Mouse (Mus musculus): ENCODE measurements around the gene Hs1bp3.
A peak's percentile ranks its signal among the peaks of the same experiment; 100 is the strongest.

The Hs1bp3 gene

DNA sequence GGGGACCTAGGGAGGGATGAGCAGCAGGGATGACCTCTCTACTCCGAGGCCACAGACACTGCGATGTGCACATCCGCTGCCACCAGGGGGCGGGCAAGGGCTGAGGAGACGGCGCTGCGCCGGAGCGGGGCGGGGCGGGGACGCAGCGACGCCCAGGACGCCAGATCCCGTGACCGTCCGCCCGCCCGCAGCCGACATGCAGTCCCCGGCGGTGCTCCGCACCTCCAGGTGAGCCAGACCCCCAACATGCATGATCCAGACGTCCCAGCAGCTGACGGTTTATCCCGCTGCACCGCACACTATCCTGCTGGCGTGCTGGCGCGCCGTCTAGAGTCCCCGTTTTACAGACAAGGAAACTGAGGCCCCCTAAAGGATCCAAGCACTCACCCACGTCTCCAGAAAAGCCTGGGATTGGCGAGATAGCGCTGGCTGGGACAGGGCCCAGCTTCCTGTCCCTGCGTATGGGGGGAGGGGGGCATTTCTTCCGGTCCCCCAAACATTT, at the start of gene Hs1bp3:
Hs1bp3 (plus strand) TSS at position 163 of the 502 bp plus-strand sequence.
- peak; percentile 71 for DNase-seq (ENCODE audit: low read depth, low spot score)

DNA sequence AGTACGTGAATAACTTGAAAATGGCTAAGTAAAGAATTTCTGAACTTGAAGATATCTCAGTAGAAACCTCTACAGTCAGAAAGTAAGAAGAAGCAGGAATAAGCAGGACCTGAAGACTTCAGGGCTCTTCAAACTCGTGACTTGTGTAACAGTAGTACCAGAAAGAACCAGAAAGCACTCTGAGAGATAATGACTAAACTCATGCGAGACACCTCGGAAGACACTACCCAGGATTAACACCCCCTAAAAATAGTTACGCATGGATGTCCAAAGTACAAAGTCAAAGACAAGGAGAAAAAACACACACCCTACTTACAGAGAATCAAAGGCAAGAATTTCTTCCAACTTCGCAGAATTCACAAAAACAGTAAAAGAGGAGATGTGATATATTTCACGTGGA, 46.9 kb upstream of the Hs1bp3 start:
- no peak for DNase-seq (ENCODE audit: low read depth, low spot score)

DNA sequence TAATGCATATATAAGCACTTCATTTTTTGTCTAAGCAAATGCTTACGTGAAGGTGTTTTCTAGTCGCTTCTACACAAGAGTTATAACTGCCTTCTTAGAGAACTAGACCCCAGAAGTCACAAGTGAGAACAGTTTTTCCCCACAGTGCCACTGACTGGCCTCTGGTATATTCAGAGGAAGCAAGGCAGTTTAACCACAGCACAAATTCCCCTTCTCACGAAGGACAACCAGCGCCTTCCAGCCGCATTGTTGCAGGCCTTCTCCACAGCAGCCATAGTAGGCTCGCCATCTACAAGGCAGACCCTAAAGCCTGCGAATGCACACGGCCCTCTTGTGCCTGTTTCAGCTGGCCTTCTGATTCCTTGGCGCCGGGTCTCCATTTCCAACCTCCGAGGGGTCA, 43.6 kb upstream of the Hs1bp3 start:
- no peak for DNase-seq (ENCODE audit: low read depth, low spot score)

DNA sequence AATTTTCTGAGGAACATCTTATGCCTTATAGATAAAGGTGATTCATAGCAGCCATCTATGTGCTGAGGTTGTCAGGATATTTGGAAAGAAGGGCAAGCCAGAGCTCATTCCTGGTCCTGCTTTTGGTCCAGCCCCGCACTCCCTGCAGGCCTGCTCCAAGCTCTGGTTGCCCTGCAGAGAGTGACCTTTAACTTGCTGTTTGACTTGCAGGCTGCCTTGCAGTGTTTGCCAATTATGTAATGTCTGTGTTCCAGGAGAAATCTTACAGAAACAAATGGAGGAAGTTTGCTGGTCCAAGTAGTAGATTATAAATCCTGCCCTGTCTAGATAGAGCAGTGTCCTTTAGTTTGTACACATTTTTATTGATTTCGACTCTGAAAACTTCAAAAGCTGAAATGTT, 41.8 kb upstream of the Hs1bp3 start:
- no peak for DNase-seq (ENCODE audit: low read depth, low spot score)

DNA sequence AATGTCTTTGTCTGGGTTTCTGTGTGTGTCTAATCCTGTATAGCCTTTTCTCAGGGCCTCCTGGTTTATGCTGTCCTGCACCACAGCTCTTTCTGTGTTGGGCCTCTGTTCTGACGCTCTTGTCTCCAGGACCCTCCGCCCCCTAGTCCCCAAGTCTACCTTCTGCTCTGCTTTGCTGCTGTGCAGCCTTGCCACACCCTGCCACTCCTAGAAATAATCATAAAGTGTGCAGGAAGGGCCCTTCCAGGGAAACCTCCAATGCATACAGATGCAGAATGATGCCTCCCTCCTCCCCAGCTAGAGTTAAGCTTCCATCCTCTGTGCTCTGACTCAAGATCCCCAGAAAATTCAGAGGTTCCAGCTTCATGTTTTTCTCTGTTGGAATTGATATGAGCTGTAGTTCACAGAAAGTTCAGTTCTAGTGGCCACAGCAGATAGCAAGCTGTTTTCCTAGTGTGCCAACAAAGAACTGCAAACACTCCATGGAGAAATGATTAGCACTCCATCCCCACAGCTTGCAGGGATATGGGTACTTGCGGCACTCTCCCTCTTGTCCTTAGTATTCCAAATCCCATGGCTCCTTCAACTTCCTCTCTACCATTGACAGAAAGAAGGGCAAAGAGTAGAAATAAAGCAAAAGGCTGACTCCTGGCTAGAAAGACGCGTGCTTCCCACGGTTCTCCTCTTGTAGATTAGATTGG, 39.6 kb upstream of the Hs1bp3 start:
- no peak for DNase-seq (ENCODE audit: low read depth, low spot score)

DNA sequence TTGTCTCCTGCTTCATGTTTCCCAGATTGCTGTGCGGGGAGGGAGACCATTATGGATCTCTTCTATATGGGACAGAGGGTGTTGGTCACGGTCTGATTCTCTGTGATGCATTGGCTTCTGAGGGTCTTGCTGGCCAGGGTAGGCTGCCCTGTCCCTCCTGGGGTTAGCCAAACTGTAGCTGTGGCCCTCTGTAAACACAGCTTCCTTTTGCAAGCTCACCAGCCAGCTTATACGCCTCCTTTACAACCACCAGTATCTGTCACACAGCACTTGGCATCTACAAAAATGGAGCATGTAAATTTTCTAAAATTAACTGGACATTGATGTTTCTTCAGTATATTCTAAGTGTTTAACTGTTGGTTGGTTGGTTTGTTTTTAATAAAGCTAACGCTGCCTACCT, 37.8 kb upstream of the Hs1bp3 start:
- no peak for DNase-seq (ENCODE audit: low read depth, low spot score)

DNA sequence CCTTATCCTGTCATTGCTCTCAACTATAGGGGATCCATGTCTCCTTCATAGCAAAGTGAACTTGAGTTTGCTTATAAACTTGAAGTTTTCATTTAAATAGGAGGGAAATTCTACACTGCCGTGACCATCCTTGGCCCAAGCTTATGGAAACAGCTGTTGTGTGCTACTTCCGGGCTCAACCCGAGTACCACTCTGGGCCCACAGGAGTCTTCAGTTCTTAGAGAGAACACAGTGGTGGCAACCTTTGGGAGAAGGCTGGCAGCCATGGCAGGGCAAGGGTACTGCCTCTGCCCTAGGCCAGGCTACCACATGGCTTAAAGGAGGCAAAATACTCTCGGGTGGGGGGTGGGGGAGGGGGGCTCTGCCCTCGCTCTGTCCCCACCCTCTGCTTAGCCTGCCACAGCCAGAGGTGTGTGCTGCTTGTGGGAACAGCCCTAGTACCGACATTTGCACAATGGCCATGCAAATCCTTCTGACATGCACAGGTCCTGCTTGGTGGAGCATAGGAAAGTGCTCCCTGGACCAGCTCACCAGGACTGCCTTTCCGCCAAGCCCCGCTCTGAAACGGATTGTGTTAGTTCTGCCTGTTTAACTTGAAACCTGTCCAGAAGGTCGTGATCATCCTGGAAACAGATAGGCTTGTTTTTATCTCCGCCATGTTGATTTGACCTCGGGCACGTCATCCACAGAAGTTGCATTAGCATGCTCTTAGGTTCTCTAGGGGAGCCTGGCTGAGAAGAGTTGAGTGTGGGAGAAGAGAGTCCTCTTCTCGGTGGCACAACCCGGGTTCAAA, 31.8 kb upstream of the Hs1bp3 start:
- DNase-seq (ENCODE audit: low read depth, low spot score): no peak

DNA sequence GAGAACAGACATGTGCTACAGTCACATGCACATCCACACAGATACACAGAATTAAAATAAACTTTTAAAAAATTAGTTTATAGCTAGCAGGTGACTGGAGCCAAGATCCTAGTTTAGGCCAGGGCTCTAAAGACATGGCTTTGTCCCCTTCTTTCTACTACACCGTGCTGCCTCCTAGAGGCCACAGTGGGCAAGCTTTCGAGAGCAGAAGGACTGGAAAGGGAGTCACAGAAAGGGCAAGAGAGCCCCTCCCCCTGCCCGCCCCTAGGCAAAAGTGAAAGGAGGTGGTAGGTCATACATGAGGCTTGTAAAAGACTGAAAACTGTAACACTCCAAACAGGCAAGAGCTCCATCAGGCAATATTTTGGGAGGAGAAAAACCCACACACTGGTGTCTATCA, 25.3 kb upstream of the Hs1bp3 start:
- no peak for DNase-seq (ENCODE audit: low read depth, low spot score)

DNA sequence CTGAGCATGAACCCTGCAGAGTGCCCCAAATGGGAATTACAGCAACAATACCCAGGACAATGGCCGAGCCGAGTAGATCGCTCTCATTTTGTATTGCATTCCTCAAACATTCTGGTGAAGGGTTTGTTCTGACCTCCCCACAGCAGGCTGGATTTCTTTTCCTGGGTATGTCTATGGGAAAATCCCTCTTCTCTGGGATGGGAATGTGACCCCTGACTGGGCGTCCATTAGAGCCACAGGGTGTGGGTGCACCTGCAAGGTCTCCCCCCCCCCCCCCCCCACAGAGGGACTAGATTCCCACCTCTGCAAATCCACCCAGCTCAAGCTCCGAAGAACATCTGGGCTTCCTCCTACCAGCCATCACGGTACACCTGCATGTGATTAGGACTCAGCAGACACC, 24.1 kb upstream of the Hs1bp3 start:
- DNase-seq (ENCODE audit: low read depth, low spot score): no peak

DNA sequence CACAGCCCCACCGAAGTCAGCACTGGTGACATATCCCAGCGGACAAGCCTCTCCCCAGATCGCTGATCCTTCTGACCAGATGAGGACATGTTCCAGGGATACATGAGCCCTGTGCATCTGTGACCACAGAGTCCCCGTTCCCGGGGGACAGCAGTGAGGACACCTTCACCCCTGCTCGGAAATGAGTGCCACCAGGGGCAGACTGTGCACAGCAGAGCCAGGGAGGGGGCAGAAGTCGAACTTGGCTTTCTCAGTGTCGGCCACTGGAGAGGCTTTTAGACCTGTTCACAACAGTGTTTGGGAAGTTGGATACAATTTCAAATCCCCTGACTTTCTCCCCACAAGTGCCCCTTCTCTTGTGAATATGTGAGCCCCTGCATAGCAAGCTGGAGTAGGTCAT, 23.7 kb upstream of the Hs1bp3 start:
- DNase-seq (ENCODE audit: low read depth, low spot score): no peak

DNA sequence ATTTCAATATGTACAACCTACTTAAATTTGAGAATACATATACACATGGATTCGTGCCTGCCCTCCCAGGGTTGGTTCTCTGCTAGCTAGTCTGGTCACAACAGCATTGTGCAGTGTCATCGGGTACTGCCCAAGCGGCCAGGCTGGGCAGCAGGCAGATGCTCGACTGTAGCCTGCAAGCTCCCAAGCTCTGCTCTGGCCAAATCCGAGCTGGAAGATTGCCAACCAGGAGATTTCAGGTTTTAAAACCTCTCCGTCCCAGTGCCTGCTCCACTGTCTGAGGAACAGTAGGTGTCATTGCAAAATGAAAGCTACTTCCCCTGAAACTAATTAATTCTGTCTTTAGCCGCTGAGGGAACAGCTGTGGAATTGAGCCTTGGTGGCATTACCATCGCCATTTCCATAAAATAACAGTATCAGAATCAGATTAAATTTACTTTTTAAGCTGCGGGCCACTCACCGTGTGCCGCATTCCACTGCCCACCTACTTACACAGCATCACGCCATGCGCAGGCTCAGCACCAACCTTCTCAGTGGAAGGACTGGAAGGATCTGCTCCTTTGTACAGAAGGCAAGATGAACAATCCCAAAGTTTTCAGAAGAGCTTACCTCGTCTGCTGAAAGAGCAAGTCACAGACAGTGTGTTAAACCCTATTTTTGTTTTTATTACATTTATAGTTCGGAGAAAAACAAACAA, 21.9 kb upstream of the Hs1bp3 start:
- no peak for DNase-seq (ENCODE audit: low read depth, low spot score)

DNA sequence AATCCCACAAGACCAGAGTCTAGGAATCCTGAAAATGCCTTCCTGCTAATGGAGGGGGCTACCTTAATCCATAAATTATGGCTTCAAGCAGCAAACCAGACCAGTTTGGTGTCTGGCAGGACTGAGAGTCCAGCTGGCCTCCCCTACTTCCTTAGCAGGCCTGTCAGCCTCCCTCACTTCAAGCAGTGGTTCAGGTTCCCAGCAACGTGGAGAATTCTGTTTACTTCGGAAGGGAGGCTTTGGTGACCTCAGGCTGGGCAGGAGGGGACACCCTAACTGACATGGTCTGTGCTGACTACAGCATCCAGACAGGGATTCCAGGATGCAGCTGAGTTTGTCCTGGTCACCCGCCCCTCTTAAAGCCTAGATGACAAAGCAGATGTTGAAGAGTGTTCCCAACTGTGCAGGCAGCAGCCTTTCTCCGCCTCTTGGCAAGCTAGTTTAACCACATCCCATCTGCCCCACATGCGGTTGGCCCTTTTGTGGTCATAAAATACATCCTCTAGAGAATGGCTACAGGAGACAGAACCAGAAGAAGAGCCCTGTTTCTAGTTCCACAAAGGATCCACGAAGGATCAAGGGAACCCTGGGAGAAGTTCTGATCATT, 17.8 kb upstream of the Hs1bp3 start:
- no peak for DNase-seq (ENCODE audit: low read depth, low spot score)

DNA sequence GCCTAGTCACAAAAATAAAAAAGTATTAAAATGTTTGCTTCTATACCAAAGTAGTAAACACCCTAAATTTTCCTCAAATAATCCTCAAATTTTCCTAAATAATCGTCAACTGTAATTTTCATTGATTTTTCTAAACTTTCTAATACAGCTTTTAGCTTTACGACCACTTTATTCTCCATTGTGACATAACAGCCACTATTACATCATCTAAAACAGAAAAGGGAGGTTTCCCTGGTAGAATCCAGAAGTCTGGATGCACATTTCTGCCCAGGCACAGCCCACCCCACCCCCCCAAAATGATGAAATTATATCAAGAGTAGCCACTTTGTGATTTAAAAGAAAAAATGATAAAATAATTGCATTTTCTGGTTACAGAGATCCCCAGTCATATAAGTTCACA, 17.1 kb upstream of the Hs1bp3 start:
- DNase-seq (ENCODE audit: low read depth, low spot score): no peak

DNA sequence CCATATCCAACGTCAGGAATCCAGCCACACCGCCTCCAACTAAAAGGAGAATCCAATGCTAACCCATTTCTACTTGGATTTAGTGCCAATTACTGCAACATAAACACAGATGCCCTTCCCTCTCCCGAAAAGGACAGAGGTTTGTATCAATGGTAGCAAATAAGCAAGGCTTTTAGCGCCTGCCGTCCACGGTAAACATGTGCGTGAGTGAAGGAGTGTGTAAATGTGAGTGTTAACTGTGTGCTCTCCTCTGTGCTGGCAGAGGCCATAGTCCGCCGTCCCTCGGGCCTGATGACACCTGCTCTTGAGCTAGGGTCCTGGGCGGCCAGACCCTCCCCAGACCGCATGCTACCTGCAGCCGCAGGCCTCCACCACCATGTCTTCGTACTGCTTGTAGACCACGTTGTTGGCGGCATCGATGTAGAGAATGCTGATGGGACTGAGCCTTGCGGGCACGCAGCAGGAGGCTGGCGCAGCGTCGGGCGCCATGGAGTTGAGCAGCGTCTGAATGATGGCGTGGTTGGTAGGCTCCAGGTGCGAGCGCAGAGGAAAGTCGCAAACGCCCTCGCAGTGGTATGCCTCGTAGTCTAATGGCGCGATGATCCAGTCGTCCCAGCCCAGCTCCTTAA, 15.5 kb upstream of the Hs1bp3 start:
- DNase-seq (ENCODE audit: low read depth, low spot score): no peak

DNA sequence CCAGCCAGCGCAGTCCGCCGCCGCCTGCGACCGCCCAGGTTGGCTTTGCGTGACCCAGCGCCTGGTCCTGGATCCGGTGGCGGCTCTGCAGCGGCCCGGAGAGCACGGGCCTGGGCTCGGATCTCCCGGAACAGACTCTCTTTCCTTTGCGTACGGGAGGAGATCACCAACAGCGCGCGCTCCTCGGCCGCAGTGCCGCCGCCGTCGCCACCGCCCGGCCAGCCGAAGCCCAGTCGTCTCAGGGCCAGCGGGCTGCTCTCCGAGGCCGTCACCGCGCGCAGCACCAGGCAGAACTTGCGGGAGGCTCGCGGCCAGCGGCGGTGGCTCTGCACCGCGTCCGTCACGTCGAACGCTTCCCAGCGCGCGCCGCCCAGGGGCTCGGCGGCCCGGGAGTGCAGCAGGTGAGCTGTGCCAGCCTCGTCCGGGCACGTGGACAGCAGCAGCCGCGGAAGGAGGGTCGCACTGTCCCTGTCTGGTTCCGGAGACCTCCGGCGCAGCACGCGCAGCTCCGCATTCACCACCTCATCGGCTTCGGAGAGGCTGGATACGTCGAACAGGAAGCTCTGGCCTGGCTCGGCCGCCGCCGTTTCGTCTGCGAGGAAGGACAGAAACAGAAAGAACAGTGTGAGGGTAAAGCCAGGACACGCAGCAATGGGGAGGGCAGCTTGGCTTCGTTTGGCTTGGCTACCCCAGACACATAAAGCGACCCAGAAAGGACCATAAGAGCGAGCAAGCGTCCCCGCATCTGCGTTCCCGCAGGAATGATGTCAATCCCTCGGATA, 14.7 kb upstream of the Hs1bp3 start:
- no peak for DNase-seq (ENCODE audit: low read depth, low spot score)

DNA sequence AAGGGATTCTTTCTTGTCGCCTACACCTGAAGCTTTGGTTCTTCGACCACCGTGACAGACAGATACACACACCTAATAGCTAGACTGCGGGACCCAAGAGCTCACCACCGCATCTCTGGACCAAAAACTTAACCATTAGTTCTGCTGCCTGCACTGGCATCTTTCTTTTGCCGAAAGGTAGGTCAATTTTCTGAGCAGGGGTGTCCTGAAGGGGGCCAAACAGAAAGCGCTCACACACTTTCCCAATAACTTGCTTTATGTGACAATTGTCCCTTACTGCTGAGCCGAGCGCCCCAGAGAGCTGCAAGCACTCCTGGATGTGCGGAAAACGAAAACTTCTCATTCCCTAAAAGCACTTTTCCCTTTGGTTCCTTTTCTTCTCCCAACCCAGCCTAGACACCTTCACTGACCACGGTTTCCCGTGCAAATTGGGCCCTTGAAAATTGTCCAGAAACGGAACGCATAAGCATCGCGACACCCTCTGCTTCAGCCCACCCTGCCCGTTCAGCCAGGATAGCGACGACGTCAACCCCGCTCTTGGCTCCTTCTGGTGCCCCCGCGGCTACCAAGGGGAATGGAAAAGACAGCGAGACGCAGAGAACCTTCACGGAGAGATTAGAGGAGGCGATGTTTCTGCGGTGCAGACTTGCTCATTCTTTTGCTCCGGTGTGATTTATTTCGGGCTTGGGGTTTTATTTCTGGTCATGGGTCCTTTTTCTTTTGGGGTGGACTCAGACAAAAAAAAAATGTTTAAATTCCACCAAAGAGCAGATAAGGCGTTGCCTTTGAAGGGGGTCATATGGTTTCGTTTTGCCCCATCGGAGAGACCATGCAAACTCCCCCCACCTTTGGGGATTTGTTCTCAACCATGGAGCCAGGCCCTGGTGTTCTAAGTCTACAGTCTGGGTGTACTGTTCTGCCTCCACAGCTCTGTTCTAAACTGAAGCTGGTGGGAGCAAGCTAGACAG, 13.8 kb upstream of the Hs1bp3 start:
- DNase-seq (ENCODE audit: low read depth, low spot score): no peak

DNA sequence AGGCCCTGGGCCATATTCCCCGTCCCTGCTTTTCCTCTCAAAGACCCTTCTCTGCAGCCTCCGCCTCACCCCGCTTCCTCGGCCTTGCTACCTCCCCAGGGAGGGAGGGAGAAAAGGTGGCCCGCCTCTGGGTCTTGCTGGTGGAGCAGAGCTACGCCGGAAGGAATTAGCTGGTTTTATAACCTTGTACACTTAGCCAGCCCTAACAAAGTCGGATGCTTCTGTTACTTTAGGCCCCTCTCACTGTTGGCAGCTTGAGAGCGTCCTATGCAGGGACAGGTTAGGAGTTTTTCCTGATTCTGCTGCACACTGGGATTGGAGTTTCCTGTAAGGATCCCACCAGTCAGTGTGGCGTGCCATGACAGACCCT, 13.1 kb upstream of the Hs1bp3 start:
- no peak for DNase-seq (ENCODE audit: low read depth, low spot score)

DNA sequence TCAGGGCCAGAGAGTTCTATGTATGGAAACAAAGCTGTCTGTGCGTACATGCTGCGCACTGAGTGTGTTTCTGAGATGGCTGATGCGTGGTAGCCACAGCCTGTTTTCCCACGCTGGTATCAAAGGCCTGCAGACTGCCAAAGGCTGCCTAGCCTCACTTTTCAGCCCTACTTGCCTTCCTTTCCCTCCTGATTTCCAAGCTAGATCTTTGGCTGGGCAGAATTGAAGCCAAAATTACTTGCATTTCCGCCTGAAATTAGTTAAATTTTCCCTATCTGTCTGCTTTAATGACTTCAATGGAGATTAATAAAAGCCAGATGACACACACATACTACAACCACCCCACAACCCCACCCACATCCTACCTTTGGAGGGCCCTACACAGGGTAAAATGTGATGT, 12.7 kb upstream of the Hs1bp3 start:
- DNase-seq (ENCODE audit: low read depth, low spot score): no peak

DNA sequence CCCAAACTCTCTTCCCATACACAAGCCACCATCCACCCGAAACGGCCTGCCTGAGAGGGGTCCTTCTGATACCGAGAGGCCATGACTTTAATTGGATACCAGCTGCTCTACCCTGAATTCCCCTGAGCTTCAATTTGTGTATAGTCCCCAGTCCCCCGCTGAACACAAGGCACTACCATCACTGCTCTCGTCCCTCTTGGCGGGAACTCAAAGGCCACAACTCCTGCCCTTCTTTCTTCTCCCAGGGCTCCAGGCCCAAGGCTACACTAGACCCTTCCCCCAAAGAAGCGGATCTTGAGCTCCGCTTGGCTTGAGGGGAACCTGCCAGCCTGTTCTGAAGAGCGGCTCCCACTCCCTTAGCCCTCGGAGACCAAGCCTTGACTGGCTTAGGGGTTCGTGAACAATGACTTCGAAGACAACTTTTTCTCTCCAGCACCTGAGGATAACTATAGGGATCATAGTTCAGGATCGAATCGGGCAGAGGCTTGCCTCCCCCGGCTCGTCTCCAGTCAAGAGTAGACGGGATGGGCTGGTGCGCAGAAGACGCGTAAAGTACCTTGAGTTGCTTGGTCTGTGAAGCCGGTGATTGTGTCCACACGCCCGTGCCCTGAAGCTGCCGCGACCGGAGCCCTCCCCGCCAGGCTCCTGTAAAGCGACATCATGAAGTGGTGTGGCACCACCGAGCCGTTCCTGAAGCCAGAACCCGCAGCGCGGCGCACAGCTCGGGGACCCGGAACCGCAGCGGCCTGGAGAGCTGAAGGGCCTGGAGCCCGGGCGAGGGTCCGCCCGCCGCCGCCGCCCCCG, 12.0 kb upstream of the Hs1bp3 start:
- DNase-seq (ENCODE audit: low read depth, low spot score): no peak

Measured in forelimb bud, embryonic 11.5 days (tissue).